Mouse (Mus musculus): Measurements from ENCODE around the gene Tmem202. TPM values are rescaled to one million over a fixed set of nuclear protein-coding genes. Genes with fewer than 3 reads are reported as not detected.

Gene Tmem202
- 0.23 and 0.72 TPM in 2 replicates for polyA plus RNA-seq (2015; fragmentation: Nextera tagmentation; extraction: Ambion mirVana)

GRCm38 (mm10) chr9:59539441-59540137 is at the start of gene Tmem202, which contains the start of gene Hexa:
TSS of gene Tmem202 (minus strand) at chr9:59539847.
TSS of gene Hexa (plus strand) at chr9:59539540.
- DNase-seq (ENCODE audit: low spot score) = peak; percentile 68

DNA sequence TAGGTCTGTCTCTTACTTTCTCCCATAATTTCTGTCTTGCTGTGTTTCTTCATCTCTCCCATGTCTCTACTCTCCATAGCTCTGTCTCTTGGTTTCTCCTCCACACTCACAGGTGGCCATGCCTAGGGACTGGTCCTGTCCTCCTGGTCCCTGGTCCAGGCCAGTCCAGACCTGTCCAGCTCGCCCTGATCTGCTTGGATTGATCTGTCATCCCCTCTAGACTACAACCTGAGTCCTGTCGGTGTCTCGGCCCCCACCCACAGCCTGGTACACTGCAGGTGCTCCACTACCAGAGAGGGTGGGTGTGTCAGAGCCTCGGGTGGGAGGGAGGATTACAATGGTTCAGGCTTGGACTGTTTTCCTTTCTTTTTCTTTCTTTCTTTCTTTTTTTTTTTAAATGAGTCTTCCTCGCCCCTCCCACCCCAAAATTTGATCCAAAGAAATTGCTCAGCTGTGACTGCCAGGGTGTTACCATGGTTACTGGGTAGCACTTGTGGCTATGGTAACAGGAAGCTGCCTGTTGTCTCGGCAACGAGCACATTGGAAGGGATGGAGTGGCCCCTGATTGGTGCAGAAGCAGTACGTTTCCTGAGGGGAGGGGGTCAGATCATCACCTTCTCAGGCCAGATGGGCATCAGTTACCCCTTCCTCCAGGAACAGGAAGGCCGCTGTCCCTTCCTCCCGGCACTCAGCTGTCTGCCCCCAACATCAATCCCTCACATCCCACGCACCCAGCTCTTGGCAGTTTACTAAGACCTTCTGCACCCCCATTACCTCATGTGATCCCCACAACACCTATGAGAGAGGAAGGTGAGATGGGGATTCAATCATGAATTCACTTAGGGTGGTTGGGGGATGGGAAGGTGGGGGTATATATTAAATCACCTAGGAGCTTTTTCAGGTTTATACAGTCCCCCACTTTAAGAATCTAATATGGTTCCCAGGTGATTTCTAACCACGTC is 49.3 kb upstream of the Tmem202 start:
- DNase-seq (ENCODE audit: low spot score) = peak; percentile 25

DNA sequence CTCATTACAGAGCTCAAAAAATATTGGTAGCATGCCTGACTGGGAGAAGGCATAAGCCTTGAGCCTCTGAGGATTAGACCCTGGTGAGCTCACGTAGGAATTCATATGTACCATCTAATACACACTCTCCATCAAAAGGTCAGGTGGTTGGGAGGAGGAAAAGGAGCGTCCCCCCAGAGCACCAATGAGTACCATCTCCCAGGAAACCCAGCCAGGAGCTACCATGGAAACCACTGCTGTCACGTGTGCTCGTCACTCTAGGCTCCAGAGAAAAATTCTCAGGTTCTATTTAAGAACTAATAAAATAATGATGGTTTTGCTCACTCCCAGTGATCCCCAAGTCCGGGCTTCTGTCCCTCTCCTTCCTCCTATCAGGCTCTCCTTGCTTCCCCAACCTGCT is 48.6 kb upstream of the Tmem202 start:
- DNase-seq (ENCODE audit: low spot score) = no peak

- DNase-seq (ENCODE audit: low spot score) = peak; percentile 70
These were observed 45.2 kb upstream of the Tmem202 start for GRCm38 (mm10) chr9:59584871-59585308.

DNA sequence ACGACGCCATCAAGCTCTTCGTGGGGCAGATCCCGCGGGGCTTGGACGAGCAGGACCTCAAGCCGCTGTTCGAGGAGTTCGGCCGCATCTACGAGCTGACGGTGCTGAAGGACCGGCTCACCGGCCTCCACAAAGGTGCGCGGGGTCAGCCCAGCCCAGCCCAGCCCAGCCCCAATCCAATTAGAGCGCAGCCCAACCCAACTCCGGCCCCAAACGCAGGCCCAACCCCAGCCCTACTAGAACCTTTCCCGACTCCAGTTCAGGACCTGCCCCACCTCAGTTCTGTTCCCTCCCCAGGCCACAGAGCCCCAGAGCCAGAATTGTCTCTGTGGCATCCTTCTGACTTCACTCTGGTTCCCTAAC is 38.8 kb upstream of the Tmem202 start:
- DNase-seq (ENCODE audit: low spot score) = no peak

DNA sequence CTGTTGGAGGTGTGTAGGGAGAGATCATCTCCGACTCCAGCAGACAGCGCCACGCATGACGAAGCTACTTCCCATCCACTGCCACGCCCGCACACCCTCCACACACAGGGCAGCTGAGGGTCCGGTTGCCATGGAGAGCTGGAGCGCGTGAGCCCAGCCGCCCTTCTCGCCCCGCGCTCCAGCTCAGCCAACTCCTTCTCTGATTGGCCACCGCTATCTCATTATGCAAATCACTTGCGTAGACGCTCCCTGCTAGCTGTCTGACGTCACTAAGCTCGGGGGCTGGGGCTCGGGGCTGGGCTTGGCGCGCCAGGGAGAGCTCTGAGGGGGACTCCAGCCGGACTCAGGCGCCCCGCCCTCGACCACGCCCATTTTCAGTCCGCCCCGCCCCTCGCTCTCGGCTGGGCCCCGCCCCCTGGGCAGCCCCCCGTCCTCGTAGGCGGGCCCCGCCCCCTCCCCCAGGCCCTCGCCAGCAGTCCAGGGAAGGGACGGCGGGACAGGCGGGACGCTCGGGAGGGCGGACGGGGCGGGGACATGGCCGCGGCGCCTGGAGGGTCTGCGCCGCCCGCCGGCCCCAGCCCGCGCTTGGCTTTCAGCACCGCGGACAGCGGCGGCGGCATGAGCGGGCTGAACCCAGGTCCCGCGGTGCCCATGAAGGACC is 38.3 kb upstream of the Tmem202 start, which contains the start of gene Celf6:
Celf6 (plus strand) TSS at position 74 of the 661 bp plus-strand sequence.
- DNase-seq (ENCODE audit: low spot score) = peak; percentile 92

DNA sequence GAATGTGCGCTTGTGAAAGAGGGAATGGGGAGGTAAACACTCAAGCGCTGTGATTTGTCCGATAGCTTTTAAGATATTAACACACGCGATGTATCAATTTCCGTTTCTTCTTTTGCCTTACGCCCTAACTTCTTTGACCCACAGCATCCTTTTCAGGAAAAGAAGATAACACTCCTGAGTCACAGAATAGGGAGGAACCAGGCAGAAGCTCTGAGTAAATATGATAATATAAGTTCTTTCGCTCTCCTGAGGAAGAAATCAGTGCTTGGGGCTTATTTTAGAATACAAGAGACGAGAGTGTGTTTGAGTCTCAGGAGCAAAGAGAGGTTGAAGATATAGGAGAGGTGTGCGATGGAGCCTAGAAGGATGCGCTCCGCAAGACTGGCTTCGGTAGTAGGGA is 37.8 kb upstream of the Tmem202 start:
- DNase-seq (ENCODE audit: low spot score) = no peak

GRCm38 (mm10) chr9:59571852-59572251 is 32.2 kb upstream of the Tmem202 start:
- no peak for DNase-seq (ENCODE audit: low spot score)

DNA sequence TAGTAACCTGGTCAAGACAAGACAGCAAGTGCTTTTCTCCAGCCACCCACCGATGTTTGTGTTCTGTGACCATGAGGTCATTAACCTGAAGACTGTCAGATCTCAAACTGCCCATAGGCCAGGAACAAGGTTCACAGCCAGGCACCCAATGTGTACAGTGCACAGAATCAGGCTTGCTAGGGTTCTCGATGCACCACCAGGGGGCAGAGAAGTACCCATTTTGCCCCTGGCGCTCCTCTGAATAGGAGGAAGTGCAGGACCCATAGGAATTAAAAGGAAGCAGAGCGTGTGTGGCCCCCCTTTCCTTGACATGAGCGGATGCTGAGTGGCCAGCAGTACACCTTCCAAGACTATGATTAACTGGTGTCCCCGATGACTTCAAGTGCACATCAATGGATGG is 27.5 kb upstream of the Tmem202 start:
- DNase-seq (ENCODE audit: low spot score) = peak; percentile 70

DNA sequence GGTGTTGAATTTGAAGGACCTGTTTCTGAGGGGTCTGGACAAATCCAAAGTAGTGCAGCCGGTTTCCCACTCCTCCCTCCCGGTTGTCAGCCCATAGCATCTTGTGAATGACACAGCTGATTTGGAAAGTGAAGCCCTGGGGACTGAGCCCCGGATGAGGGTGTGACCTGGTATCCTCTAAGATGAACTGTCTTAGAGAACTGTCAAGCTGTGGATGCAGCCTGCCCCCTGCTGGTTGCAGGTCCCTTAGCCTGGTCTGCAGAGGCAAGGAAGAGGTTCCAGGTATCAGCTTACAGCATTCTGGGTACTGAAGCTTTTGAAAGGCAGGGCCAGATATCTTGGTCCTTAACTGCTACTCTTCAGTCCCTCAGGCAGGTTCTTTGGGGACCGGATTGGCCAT is 26.0 kb upstream of the Tmem202 start:
- DNase-seq (ENCODE audit: low spot score) = peak; percentile 82

GRCm38 (mm10) chr9:59553719-59554118 is 14.1 kb upstream of the Tmem202 start:
- DNase-seq (ENCODE audit: low spot score) = no peak

GRCm38 (mm10) chr9:59552610-59553009 is 13.0 kb upstream of the Tmem202 start:
- DNase-seq (ENCODE audit: low spot score) = no peak

GRCm38 (mm10) chr9:59551620-59552031 is 12.0 kb upstream of the Tmem202 start:
- DNase-seq (ENCODE audit: low spot score) = no peak

DNA sequence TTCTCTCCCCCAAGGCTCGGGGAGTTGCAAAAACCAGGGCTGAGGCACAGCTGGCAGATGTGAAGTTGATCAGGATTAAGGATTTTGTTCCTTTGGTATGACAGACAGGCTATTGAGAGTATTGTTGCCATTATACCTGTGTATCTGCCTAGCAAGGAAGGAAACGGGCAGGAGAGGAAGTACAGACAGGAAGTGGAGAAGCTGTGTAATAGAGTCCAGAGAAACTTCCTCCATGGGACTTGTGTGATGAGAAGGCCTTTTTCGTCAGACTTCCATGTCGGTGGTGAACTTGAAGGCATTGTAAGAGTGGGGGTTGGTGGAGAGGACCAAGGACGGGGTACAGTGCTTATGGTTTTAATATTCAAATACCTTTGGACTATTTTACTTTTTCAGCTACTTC is 11.4 kb upstream of the Tmem202 start:
- no peak for DNase-seq (ENCODE audit: low spot score)

- no peak for DNase-seq (ENCODE audit: low spot score)
These were observed 10.4 kb upstream of the Tmem202 start for GRCm38 (mm10) chr9:59550077-59550476.

- no peak for DNase-seq (ENCODE audit: low spot score)
These were observed 9.4 kb upstream of the Tmem202 start for GRCm38 (mm10) chr9:59548961-59549487.

- DNase-seq (ENCODE audit: low spot score) = no peak
These were observed 8.2 kb upstream of the Tmem202 start for GRCm38 (mm10) chr9:59547869-59548268.

GRCm38 (mm10) chr9:59544739-59545138 is 5.1 kb upstream of the Tmem202 start:
- no peak for DNase-seq (ENCODE audit: low spot score)

- DNase-seq (ENCODE audit: low spot score) = no peak
These were observed 3.2 kb upstream of the Tmem202 start for GRCm38 (mm10) chr9:59542766-59543324.

- no peak for DNase-seq (ENCODE audit: low spot score)
These were observed 2.0 kb upstream of the Tmem202 start for GRCm38 (mm10) chr9:59541617-59542016.

DNA sequence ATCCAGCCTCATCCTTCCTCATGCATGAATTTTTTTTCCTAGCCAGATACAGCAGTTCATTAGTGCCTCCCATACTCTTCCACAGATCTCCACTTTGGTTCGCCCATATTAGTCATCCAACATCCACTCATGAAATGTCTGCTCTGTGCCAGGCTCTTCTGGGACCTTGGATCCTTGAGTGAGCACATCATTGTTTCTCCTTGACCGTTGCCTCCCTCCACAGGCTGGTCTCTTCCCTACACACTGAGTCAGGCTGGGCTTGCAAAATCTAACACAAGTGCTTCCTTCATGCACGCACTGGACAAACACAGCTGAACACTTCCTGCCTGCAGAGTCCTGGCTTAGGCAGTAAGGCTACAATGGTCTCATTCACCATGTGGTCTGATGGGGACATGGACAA is 2.0 kb downstream of the Tmem202 start:
- DNase-seq (ENCODE audit: low spot score) = no peak

All from thymus, postnatal 0 days (tissue).